Mouse (Mus musculus): ENCODE measurements around the gene D930048N14Rik.

The D930048N14Rik gene

GRCm38 (mm10) chr11:51702831-51703230 lies 52.1 kb downstream of the D930048N14Rik start:
- no peak for DNase-seq (ENCODE audit: low spot score in 2 of 2)

- DNase-seq (ENCODE audit: low spot score in 2 of 2) = no peak
Observed at GRCm38 (mm10) chr11:51703379-51703998, 52.7 kb downstream of the D930048N14Rik start.

GRCm38 (mm10) chr11:51706451-51706850 lies 55.7 kb downstream of the D930048N14Rik start:
- no peak for DNase-seq (ENCODE audit: low spot score in 2 of 2)

GRCm38 (mm10) chr11:51707080-51707479 lies 56.3 kb downstream of the D930048N14Rik start:
- no peak for DNase-seq (ENCODE audit: low spot score in 2 of 2)
